Mouse (Mus musculus) heart, adult 2 months (tissue): Measurements from ENCODE around the gene Cd44.

Experiments used
- CTCF ChIP-seq: fragments of 200-600 bp; IDR thresholded peaks from 2 replicates; pipeline ENCODE4 v1.8.1; 2022; ENCODE audit warnings: antibody characterized with exemption, mild to moderate bottlenecking, moderate library complexity
- EP300 ChIP-seq: fragments of 200-500 bp; IDR thresholded peaks from 2 replicates; pipeline ENCODE4 v1.6.1; 2011; ENCODE audit warnings: low read depth, low read length, control low read depth; ENCODE audit not compliant: insufficient read depth
- POLR2A ChIP-seq: fragments of 200-500 bp; IDR thresholded peaks from 2 replicates; pipeline ENCODE4 v1.6.1; 2011; ENCODE audit warnings: mild to moderate bottlenecking, low read depth, low read length, control low read depth; ENCODE audit not compliant: insufficient read depth

DNA sequence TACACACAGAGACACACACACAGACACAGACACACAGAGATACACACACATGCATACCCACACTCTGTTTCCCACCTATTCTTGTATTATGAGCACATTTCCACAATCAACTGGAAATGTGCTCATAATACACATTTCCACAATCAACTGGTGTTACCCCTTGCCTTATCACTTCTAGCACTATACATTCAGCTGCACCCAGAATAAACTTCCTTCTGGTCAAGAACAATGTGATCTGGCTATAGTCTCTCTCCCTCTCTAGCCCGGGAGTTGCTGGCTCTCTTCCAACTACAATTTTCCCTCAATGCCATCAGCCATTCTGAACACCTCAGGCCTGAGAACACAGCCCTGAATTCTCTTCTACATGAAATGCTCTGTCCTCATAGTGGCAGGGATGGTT is 34.9 kb downstream of the Cd44 start:
- no peak for TF ChIP-seq CTCF
- TF ChIP-seq POLR2A, result no peak
- no peak for TF ChIP-seq EP300
